Mouse (Mus musculus) liver, embryonic 14.5 days (tissue): ENCODE measurements around the gene Nhej1. TPM values are rescaled to one million over a fixed set of nuclear protein-coding genes. Genes with fewer than 3 reads are reported as not detected.

ENCODE experiments used
- ATAC-seq: fragments of 200-750 bp; cut with Nextera tagmentation; 2 replicates; pipeline ENCODE4 v1.8.0; 2017; ENCODE audit warnings: moderate number of reproducible peaks, mild to moderate bottlenecking, moderate library complexity; ENCODE audit not compliant: insufficient read depth
- DNase-seq, 3 experiments: peaks; one replicate each; pipeline ENCODE4 v3.0.0-alpha.2; 2012 to 2013; ENCODE audit warnings: low read depth in 3 of 3, low spot score in 3 of 3
- H3K27ac ChIP-seq: fragments of 300-500 bp; sonication (generic); 2 replicates; pipeline ENCODE4 v1.5.1; 2014; ENCODE audit warnings: moderate library complexity, mild to moderate bottlenecking, control low read depth, inconsistent platforms
- H3K27me3 ChIP-seq: fragments of 300-500 bp; sonication (generic); 2 replicates; pipeline ENCODE4 v1.6.1; 2014; ENCODE audit warnings: mild to moderate bottlenecking, low read length, moderate library complexity; ENCODE audit not compliant: control insufficient read depth, insufficient read depth
- H3K36me3 ChIP-seq: fragments of 300-500 bp; sonication (generic); replicated peaks from 2 replicates; pipeline ENCODE4 v1.6.1; 2014; ENCODE audit warnings: low read depth; ENCODE audit not compliant: control insufficient read depth, insufficient read depth
- H3K4me1 ChIP-seq, 2 experiments: fragments of 200-500 bp in 1 of 2; fragments of 300-500 bp in 1 of 2; sonication (generic) in 1 of 2; replicated peaks; 2 replicates each; pipeline ENCODE4 v1.6.1; 2012 to 2014; ENCODE audit warnings: antibody characterized with exemption in 1 of 2, inconsistent platforms in 1 of 2, low read length in 1 of 2; ENCODE audit not compliant: control insufficient read depth in 2 of 2, insufficient read depth in 2 of 2
- H3K4me2 ChIP-seq: fragments of 300-500 bp; sonication (generic); 2 replicates; pipeline ENCODE4 v1.6.1; 2014; ENCODE audit warnings: low read depth, mild to moderate bottlenecking, control low read depth, moderate library complexity
- H3K4me3 ChIP-seq, 2 experiments: fragments of 200-500 bp in 1 of 2; fragments of 300-500 bp in 1 of 2; sonication (generic) in 1 of 2; 2 replicates each; pipeline ENCODE4 v1.5.1; 2012 to 2014; ENCODE audit warnings: low read depth in 2 of 2, low read length in 2 of 2, mild to moderate bottlenecking in 2 of 2, control low read depth in 1 of 2, inconsistent platforms in 1 of 2, moderate library complexity in 1 of 2; ENCODE audit not compliant: insufficient read depth in 1 of 2
- H3K9ac ChIP-seq: fragments of 300-500 bp; sonication (generic); replicated peaks from 2 replicates; pipeline ENCODE4 v1.6.1; 2014; ENCODE audit warnings: mild to moderate bottlenecking, control low read depth, moderate library complexity
- H3K9me3 ChIP-seq: fragments of 300-500 bp; sonication (generic); 2 replicates; pipeline ENCODE4 v1.6.1; 2016; ENCODE audit warnings: low read length, mixed read lengths; ENCODE audit not compliant: control insufficient read depth
- CTCF ChIP-seq: IDR thresholded peaks from 2 replicates; pipeline ENCODE4 v1.5.1; 2016; ENCODE audit warnings: antibody characterized with exemption, low read depth, control low read depth
- EP300 ChIP-seq: IDR thresholded peaks from 2 replicates; pipeline ENCODE4 v1.6.1; 2016; ENCODE audit warnings: antibody characterized with exemption, low read depth
- WGBS: fragments of 180-500 bp; shearing (Covaris S2); extraction: QIAGEN DNeasy Blood & Tissue Kit; methylation state at CpG from one replicate; pipeline ENCODE4 v1.1.7; 2014; ENCODE audit not compliant: insufficient replicate concordance; 5-methylcytosine and 5-hydroxymethylcytosine counted together
- polyA plus RNA-seq, 2 experiments: library from polyadenylated mRNA; depleted of rRNA in 1 of 2; stranded (reverse) in 1 of 2; unstranded in 1 of 2; fragments of >200 nt; fragmentation: Nextera tagmentation in 1 of 2; extraction: Ambion mirVana in 1 of 2; gene quantifications; 2 replicates each; pipeline versions ENCODE4 v1.2.1 to v1.2.3; 2012 to 2014

Nhej1 gene
- polyA plus RNA-seq (2012; rRNA removed) (1.3 and 2.0 TPM in 2 replicates), polyA plus RNA-seq (2014; fragmentation: Nextera tagmentation; extraction: Ambion mirVana) (5.2 and 7.2 TPM in 2 replicates)

DNA sequence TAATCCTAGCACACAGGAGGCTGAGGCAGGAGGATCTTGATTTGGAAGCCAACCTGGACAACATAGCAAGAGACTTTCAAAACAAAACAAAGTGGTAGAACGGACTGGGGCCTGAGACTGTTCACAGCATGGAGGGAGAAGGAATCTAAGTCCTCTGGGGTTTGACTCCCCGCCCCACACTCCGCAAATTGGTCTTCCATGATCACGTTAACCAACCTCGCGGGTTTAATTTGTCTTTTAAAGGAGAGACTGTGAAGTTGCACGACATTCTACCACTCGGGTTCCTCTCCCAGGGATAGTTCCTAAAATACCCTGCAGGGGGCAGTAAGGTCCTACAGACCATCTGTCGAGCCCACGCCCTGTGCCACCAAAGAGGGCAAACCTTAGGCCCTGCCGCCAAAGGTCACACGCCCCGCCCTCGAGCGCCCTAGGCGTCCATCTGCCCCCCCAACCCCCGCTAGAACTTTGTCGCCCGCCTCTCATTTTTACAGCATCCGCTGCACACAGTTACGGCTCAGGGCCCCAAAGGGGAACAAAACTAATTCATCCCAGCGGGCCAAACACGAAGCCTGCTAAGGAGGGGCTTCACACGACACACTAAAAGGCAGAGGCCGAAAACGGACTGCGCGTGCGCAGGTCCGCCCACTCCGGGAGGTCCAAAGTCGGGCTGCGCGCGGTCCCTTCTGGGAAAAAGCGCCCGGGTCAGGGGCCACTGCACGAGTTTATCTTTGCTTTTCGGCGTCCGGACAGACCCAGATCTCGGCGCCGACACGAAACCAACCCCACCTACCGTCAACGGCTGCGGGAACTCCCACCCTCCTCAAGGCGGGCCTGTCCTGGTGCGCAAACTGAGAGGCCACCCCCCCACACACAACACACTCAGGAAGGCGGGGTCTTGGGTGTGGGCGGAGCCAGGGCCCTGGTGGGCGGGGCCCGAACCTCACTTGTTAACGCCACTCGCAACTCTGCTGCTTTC, at the start of gene Nhej1:
Gene Nhej1, minus strand, starts transcription at position 855 of the 976 bp plus-strand sequence.
- H3K36me3 ChIP-seq, result no peaks in the 10 kb centered on the region
- H3K4me3 ChIP-seq, result peak within 1 kb of the TSS; percentile 69 to 72
- TF ChIP-seq EP300 (peak; percentile 52), CTCF (peak; percentile 94)
- peak; percentile 96 for ATAC-seq
- H3K9ac ChIP-seq, result peak within 1 kb of the TSS; percentile 76
- 2% methylated on average over 56 of the region's 56 CpGs for WGBS
- H3K9me3 ChIP-seq, result no peaks in the 10 kb centered on the region
- peak within 1 kb of the TSS; percentile 96 for H3K27ac ChIP-seq
- H3K4me1 ChIP-seq, result peaks cover 12 to 15% of the 10 kb centered on the region in 2 experiments
- peak; percentile 92 to 95 (median 93) for DNase-seq
- H3K4me2 ChIP-seq, result peak within 1 kb of the TSS; percentile 88
- H3K27me3 ChIP-seq, result no peaks in the 10 kb centered on the region

DNA sequence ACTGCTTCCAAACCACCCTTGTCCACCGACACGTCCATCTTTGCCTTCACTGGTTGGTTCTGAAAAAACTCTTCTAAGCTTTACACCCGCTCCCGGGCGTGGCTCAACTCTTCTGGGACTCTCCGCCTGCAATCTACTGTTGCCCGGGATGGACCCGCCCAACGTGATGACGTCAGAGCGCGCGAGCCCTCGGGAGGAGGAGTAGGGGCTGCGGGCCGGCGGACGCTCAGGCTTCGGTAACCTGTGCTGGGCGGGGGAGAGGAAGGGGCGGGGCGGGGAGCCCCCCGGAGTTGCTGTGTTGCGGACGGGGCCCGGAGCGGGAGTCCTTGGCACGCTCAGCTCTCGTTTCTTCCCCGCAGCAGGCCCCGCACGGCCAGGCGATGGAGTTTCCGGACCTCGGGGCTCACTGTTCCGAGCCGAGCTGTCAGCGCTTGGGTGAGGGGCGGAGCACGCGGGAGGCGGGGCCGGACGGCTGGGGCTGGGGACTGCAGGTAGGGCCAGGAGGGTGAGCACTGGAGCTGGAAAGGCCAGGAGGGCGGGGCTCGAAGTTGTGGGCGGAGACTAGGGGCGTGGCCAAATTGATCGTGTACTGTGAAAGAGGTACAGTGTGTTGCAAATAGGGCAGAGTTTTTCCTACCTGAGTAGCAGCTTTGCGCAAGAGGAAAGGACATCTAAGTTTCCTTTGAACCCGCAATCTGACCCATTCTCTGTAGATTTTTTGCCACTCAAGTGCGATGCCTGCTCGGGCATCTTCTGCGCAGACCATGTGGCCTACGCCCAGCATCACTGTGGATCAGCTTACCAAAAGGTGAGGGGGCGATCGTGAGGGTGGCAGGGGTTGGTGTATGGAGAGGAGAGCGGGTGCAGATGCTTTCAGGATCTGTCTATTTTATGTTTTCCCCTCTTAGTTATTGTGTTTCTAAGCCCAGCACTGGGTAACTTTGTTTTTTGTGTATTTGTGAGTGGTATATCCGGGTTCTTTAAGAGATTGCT, 43.8 kb upstream of the Nhej1 start, which contains the start of gene Zfand2b:
Gene Zfand2b, plus strand, starts transcription at position 175 of the 993 bp plus-strand sequence.
- DNase-seq, result peak; percentile 93 to 95 (median 93)
- WGBS, result 2% methylated on average over 59 of the region's 59 CpGs
- H3K4me3 ChIP-seq, result peak within 1 kb of the TSS; percentile 73
- TF ChIP-seq CTCF (peak; percentile 28; the same call in 1 of the 2 replicates), EP300 (peak; percentile 1; the same call in 1 of the 2 replicates)
- peaks cover 19 to 24% of the 10 kb centered on the region in 2 experiments for H3K4me1 ChIP-seq
- no peaks in the 10 kb centered on the region for H3K9me3 ChIP-seq
- peak within 1 kb of the TSS; percentile 91 for H3K27ac ChIP-seq
- H3K36me3 ChIP-seq, result peaks cover 43% of the 10 kb centered on the region
- peak within 1 kb of the TSS; percentile 77 for H3K9ac ChIP-seq
- peak; percentile 97 for ATAC-seq
- peak within 1 kb of the TSS; percentile 85 for H3K4me2 ChIP-seq
- H3K27me3 ChIP-seq, result no peaks in the 10 kb centered on the region

DNA sequence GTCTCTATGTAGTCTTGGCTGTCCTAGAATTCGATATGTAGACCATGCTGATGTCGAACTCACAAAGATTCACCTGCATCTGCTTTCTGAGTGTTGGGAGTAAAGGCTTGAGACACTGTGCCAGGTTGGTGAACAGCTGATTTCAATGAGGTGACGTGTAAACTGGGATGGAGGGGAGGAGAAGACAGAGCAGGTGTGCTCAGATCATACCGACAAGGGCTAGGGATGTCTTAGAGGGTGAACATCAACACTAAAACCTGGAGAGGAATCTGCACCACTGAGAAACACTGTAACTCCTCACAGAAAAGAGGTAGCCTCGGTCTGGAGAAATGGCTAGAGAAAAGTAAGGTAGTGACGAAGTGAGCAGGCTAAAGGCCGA, 43.1 kb upstream of the Nhej1 start:
- H3K36me3 ChIP-seq, result peaks cover 36% of the 10 kb centered on the region
- H3K9ac ChIP-seq, result peak overlapping the region; percentile 77
- H3K4me2 ChIP-seq, result peak overlapping the region; percentile 85
- peak overlapping the region; percentile 91 for H3K27ac ChIP-seq
- no peak for DNase-seq
- peak; percentile 22 for ATAC-seq
- WGBS, result 8% methylated on average over 7 of the region's 7 CpGs
- H3K27me3 ChIP-seq, result no peaks in the 10 kb centered on the region
- TF ChIP-seq EP300, result no peak
- TF ChIP-seq CTCF, result no peak
- H3K4me3 ChIP-seq, result peak overlapping the region; percentile 63 to 73
- no peaks in the 10 kb centered on the region for H3K9me3 ChIP-seq
- peaks cover 19 to 24% of the 10 kb centered on the region in 2 experiments for H3K4me1 ChIP-seq

DNA sequence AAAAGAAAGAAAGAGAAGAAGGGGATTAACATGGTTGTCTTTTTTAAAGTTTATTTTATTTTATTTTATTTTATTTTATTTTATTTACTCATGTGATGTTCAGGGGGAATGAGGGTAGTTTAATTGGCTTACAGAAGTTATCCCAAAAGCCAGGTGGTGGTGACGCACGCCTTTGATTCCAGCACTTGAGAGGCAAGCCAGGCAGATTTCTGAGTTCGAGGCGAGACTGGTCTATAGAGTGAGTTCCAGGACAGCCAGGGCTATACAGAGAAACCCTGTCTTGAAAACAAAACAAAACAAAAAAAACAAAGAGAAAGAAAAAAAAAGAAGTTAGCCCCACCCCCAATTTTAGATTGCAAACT, 35.2 kb upstream of the Nhej1 start:
- Histone ChIP-seq H3K27me3 (no peaks in the 10 kb centered on the region), H3K27ac (peak overlapping the region; percentile 83), H3K9ac (0 out of 2 replicates have a peak overlapping the region, but pooled peaks have one; percentile 0), H3K4me2 (peak overlapping the region; percentile 28), H3K4me1 (peaks cover 25 to 29% of the 10 kb centered on the region in 2 experiments), H3K9me3 (no peaks in the 10 kb centered on the region), H3K36me3 (no peaks in the 10 kb centered on the region), H3K4me3 (no peak overlapping the region)
- WGBS, result 15% methylated on average over 4 of the region's 4 CpGs
- TF ChIP-seq CTCF, result no peak
- no peak for TF ChIP-seq EP300
- ATAC-seq, result peak; percentile 72
- DNase-seq, result no peak
